Mouse (Mus musculus): ENCODE measurements around the gene Catsperz.

Gene Catsperz

DNA sequence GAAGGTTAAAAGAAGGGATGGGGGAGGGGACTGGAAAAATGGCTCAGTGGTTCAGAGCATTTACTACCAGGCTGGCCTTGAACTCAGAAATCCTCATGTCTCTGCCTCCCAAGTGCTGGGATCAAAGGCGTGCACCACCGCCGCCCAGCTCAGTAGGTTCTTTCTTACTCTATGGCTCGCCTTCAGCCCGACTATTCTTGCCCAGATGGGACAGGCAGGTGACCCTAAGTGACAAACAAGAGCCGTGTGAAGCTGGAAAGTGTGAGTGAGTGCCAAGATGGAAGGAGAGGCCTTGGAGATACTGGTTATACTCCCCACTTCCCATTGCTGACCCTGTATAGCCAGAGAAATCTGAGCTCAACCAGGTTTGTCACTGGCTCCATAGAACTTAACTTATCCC, 18.5 kb upstream of the Catsperz start:
- DNase-seq (ENCODE audit: low spot score): no peak

- no peak for DNase-seq (ENCODE audit: low spot score)
These were observed 17.6 kb upstream of the Catsperz start for GRCm38 (mm10) chr19:6942764-6943163.

- peak; percentile 96 for DNase-seq (ENCODE audit: low spot score)
These were observed 17.1 kb upstream of the Catsperz start, which contains the start of gene Gpr137 for GRCm38 (mm10) chr19:6942249-6942691. Gene Gpr137, minus strand, starts transcription at chr19:6942480.

GRCm38 (mm10) chr19:6941372-6942248, 16.4 kb upstream of the Catsperz start, which contains the start of gene Bad:
Gene Bad, plus strand, starts transcription at chr19:6941861.
- DNase-seq (ENCODE audit: low spot score): peak; percentile 96

DNA sequence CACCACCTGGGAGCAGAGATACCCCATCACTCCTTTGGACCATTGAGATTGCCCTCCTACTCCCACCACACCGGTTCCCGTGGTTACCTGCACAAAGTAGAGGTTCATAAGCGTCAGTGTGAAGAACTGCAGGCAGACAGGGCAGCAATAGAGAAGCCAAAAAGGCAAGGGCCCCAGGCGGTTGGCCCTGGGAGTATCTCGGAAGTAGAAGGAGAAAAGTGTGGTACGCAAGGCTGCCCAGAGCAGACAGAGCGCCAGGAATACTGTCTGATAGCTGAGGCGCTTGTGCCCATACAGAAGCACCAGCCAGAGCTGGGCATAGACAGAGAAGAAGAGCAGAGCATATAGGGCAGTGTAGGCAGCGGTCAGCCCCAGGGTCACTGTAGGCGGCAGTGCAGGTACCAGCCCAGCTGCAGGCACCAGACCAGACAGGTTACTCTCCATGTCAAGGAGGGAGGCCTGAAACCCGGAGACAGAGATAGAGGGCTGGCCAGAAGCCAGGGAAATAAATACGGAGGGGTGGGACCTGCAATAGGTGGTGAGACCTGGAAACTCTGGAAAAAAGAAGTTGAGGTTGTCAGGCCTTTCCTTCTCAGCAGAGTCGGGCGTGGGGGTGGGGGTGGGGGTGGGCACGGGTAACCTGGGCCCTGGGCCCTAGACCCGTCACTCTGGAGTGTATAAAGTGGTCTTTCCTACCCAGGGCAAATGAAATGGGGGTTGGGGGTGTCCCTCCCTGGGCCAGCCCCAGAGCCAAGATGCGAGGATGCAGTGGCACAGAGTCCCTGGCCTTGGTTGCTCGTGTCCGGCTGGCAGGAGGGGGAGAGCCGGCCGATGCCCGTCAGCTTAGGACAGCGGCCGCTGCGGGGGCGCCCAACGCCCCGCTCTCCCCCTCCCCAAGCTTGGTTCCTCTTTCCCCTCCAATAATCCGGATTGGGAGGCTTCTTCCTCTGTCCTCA, 15.5 kb upstream of the Catsperz start:
- no peak for DNase-seq (ENCODE audit: low spot score)

DNA sequence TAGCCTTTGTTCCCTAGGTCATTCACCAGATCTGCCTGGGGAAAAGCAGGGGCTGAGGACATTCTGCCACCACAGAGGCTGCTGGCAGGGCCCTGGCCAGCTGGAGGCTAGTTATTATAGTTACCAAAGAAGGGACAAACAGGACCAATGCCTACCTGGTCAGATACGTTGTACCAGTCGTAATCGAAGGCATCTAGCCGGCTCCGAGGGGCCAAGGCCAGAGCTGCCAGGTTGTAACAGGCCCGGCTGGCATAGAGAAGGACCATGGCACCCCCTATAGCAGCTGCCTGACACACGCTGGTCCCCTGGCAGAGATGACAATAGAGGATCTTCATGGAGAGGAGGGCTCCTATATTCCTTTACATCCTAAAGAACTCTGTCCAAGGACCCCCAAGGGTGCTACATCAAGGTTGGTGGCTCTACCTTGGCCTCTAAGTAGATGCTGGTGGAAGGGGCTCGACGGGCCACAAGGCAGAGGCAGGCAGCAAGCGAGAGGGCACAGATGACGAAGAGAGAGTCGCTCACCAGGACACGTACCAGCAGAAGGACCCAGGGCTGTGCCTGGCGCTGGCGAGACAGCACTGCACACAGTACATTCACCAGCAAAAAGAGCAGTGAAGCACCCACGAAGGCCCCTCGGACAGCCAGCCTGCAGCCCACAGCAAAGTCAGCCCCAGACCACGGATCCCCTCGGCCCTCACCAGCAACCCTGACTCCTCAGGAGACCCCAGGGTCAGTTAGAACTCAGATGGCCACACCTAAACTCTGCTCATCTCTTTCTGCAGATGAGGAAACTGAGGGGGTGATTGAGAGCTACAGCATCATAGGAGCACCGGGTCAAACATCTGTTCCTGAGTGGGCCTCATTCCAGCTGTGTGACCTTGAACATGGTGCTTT, 14.2 kb upstream of the Catsperz start:
- no peak for DNase-seq (ENCODE audit: low spot score)

- DNase-seq (ENCODE audit: low spot score): no peak
These were observed 12.6 kb upstream of the Catsperz start for GRCm38 (mm10) chr19:6937541-6938465.

GRCm38 (mm10) chr19:6936299-6936698, 11.1 kb upstream of the Catsperz start:
- no peak for DNase-seq (ENCODE audit: low spot score)

GRCm38 (mm10) chr19:6934195-6934977, 9.2 kb upstream of the Catsperz start, which contains the start of gene Kcnk4:
Gene Kcnk4, minus strand, starts transcription at chr19:6934515.
- DNase-seq (ENCODE audit: low spot score): no peak

- no peak for DNase-seq (ENCODE audit: low spot score)
These were observed 8.4 kb upstream of the Catsperz start for GRCm38 (mm10) chr19:6933436-6934194.

DNA sequence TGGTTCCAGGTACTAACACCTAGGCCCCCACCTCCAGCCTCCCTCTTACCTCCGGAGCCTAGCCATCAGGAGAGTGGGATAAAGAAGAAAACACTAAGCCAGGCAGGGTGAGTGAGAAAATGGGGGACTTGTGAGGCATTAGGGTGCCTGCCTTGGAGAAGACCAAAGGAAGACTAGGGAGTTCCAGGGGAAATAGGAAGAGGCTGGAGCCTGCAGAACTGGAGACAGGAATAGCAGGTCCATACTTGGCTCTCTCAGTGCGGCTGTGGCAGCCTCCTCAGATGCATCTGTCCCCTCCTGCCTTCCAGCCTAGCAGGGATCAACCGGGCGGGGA, 7.9 kb upstream of the Catsperz start:
- DNase-seq (ENCODE audit: low spot score): no peak

GRCm38 (mm10) chr19:6932018-6932417, 6.8 kb upstream of the Catsperz start:
- DNase-seq (ENCODE audit: low spot score): no peak

GRCm38 (mm10) chr19:6931002-6931401, 5.8 kb upstream of the Catsperz start:
- DNase-seq (ENCODE audit: low spot score): no peak

DNA sequence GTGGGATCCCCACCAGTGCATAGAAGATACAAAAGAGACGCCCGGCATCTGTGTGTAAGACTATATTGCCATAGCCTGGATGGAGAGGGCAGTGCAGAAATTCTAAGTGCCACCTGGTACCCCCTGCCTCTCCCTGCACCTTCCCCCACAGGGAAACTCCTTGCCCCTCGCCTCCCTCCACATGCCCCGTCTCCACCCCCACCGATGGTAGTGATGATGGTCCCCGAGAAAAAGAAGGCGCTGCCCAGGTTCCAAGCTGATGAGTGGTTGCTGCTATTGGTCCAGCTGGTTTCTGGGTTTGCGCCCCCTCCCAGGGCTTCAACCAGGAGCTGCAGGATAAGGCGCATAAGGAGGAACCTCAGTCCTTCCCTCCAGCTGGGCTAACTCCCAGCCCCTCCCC, 2.9 kb upstream of the Catsperz start:
- DNase-seq (ENCODE audit: low spot score): no peak

DNA sequence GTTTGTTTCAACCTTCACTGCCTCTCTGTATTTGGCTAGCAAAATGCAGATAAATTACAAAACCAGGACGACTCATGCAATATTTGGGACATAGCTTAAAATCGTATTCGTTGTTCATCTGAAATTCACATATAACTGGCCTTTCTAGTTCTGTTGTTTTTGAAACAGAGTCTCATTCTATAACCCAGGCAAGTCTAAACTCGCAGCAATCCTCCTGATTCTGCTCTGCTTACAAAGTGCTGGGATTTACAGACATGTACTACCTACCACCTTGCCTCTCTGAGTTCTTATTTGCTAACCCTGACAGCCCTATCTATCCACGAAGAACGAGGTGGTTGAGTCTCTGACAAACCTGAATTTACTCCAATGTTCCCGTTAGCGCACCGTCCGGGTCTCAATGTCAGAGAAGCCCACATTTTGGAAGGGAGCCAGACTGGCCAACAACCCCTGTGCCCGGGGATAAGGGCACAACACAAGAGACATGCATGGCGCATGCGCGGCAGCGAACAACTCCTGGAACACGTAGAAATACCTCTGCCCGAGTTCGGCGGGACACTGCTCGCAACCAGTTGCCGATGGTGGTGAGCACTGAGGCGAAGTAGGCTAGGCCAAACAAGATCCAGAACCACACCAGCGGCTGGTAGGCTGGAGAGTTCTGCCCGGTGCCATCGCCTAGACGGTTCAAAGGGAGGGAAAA, 1.5 kb upstream of the Catsperz start:
- DNase-seq (ENCODE audit: low spot score): no peak

DNA sequence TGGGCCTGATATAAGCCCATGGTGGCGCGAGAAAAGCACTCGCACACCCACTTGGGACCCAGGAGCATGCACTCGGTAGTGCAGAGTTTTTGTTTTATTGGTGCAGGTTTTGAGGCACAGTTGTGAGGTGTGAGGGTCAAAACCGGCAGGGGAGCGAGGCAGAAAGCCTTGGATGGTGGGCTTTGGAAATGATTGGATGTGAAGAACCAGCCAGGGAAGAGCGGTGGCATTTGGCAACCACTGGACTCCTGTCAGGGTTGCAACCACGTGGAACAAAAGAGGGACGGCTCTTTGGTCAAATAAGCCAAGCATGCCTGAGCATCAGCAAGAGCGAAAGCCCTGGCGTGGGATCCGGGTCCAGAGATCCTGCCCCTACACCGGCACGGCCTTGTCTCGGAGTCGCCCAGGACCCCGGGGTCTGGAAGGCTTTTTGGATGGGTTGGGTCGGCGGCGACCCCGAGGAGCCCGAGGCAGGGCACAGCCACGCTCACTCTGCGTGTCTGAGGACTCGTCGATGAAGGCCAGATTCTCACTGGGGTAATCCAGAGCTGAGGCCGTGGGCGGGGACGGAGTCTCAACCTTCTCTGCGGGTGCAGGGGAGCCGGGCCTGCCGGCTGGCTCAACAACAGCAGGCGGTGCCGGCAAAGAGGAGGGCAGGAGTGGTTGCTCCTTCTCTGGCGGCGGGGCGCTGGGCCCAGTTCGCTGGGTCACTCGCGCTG, 590 bp upstream of the Catsperz start:
- DNase-seq (ENCODE audit: low spot score): no peak

GRCm38 (mm10) chr19:6924461-6925306, 496 bp downstream of the Catsperz start:
- DNase-seq (ENCODE audit: low spot score): peak; percentile 83

All from adipocyte (in vitro differentiated cells).